Mouse (Mus musculus) layer of hippocampus, postnatal 10 days (tissue): ENCODE data around the gene Pdia3. TPM values are rescaled to one million over a fixed set of nuclear protein-coding genes. Genes with fewer than 3 reads are reported as not detected.
"Not testable (repeated sequence)": the region's sequence is repeated elsewhere in the genome, so short reads cannot be mapped to it uniquely, and the experiment has no call there.

Experiments used
- DNase-seq, 2 experiments: peaks; one replicate each; pipeline ENCODE4 v3.0.0; 2021; ENCODE audit warnings: low spot score in 2 of 2
- long read RNA-seq: library from polyadenylated mRNA; stranded (forward); transcript quantifications from one replicate; pipeline ENCODE4 v2.0.0, GENCODE M21; 2023
- total RNA-seq, 2 experiments: library from RNA; stranded (reverse); gene quantifications; 2 replicates each; pipeline ENCODE4 v1.2.3; 2021

The Pdia3 gene
- 100 to 1,000 TPM; 196 to 200 TPM for total RNA-seq
- long read RNA-seq, transcript Pdia3-201 (13 exons, 2,770 nt): major isoform, 164 of 178 reads
- long read RNA-seq, partial matches to known transcripts: 10 of 178 reads
- long read RNA-seq, other reads (novel, unspliced or antisense): 4 of 178 reads

GRCm38 (mm10) chr2:121413387-121414042 lies at the start of gene Pdia3, which contains the start of gene Catsper2:
TSS of gene Pdia3 (plus strand) at chr2:121413775.
TSS of gene Catsper2 (minus strand) at chr2:121413792.
- peak; percentile 94 to 97 for DNase-seq

- DNase-seq: peak; percentile 60 to 62
Observed at GRCm38 (mm10) chr2:121368831-121369230, 44.7 kb upstream of the Pdia3 start.

- DNase-seq: no peak
Observed at GRCm38 (mm10) chr2:121370921-121371320, 42.7 kb upstream of the Pdia3 start.

- no peak for DNase-seq
Observed at GRCm38 (mm10) chr2:121372266-121372665, 41.3 kb upstream of the Pdia3 start.

- DNase-seq: no peak
Observed at GRCm38 (mm10) chr2:121374766-121375165, 38.8 kb upstream of the Pdia3 start.

- not testable (repeated sequence) for DNase-seq
Observed at GRCm38 (mm10) chr2:121386961-121387575, 26.5 kb upstream of the Pdia3 start, which contains the start of gene Strc. TSS of gene Strc (minus strand) at chr2:121387168.

- DNase-seq: peak; percentile 91 to 93
Observed at GRCm38 (mm10) chr2:121396624-121397023, 17.0 kb upstream of the Pdia3 start.

- DNase-seq: no peak
Observed at GRCm38 (mm10) chr2:121403296-121403695, 10.3 kb upstream of the Pdia3 start.

GRCm38 (mm10) chr2:121408160-121408559 lies 5.4 kb upstream of the Pdia3 start:
- DNase-seq: peak; percentile 16 to 21

- DNase-seq: no peak
Observed at GRCm38 (mm10) chr2:121412843-121413386, 660 bp upstream of the Pdia3 start.

- DNase-seq: no peak
Observed at GRCm38 (mm10) chr2:121414139-121414685, 637 bp downstream of the Pdia3 start.

- DNase-seq: no peak
Observed at GRCm38 (mm10) chr2:121415103-121415502, 1.5 kb downstream of the Pdia3 start.

GRCm38 (mm10) chr2:121415591-121415990 lies 2.0 kb downstream of the Pdia3 start:
- DNase-seq: no peak

GRCm38 (mm10) chr2:121416356-121416755 lies 2.8 kb downstream of the Pdia3 start:
- DNase-seq: no peak

GRCm38 (mm10) chr2:121418476-121418875 lies 4.9 kb downstream of the Pdia3 start:
- DNase-seq: no peak

- DNase-seq: no peak
Observed at GRCm38 (mm10) chr2:121423166-121423565, 9.6 kb downstream of the Pdia3 start.

- no peak for DNase-seq
Observed at GRCm38 (mm10) chr2:121425890-121426289, 12.3 kb downstream of the Pdia3 start.

- no peak for DNase-seq
Observed at GRCm38 (mm10) chr2:121434854-121435253, 21.3 kb downstream of the Pdia3 start.

GRCm38 (mm10) chr2:121439746-121440145 lies 26.2 kb downstream of the Pdia3 start:
- DNase-seq: no peak

GRCm38 (mm10) chr2:121440834-121441605 lies 27.4 kb downstream of the Pdia3 start:
- DNase-seq: no peak

- no peak for DNase-seq
Observed at GRCm38 (mm10) chr2:121441800-121442199, 28.2 kb downstream of the Pdia3 start.
